Mouse (Mus musculus) liver, postnatal 0 days (tissue): ENCODE measurements around the gene Clec2g.
"Not testable (repeated sequence)": the region's sequence is repeated elsewhere in the genome, so short reads cannot be mapped to it uniquely, and the experiment has no call there.

Source experiments
- CTCF ChIP-seq: sonication (generic); IDR thresholded peaks from 2 replicates; pipeline ENCODE4 v1.5.1; 2016; ENCODE audit warnings: antibody characterized with exemption, low read depth
- EP300 ChIP-seq: IDR thresholded peaks from 2 replicates; pipeline ENCODE4 v1.6.1; 2016; ENCODE audit warnings: antibody characterized with exemption, low read depth, mild to moderate bottlenecking

DNA sequence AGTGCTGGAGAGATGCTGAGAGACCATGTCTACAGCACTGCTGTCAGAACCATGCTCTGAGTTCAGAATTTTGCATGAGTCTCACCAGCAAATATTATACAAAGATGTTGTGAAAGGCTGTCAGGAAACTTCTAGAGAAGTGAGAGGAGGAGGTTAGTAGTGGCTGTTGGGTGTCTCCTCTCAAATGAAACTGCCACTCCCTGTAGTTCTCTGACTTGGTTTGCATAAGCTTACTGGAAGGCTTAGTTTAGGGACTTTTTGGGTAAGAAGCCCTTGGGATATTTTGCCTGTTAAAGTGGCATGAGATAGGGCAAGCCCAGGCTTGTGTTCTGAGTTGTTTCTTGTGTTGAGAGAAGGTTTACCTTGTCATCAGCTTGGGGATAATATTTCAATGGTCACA lies 40.7 kb downstream of the Clec2g start:
- not testable (repeated sequence) for TF ChIP-seq CTCF, EP300
